ENCODE assay signal across 8 mouse cellular contexts in genomic region chr10:43479436-43480157, GRCm38 (mm10). TPM values are rescaled to one million over a fixed set of nuclear protein-coding genes. Genes with fewer than 3 reads are reported as not detected.
DNase-seq lines count a peak whose midpoint lies in the region; ATAC-seq lines count a peak whose summit lies in the region.

No protein-coding gene starts in this region.

- peak; percentile 95 for ATAC-seq in erythroid progenitor cell, adult 5-6 weeks (replicated peaks; ENCODE audit: low FRiP score, poor library complexity, severe bottlenecking)
- ATAC-seq in heart, embryonic 14.5 days (ENCODE audit: insufficient number of reproducible peaks, insufficient read depth, low FRiP score, low read depth) = peak; percentile 81
- ATAC-seq in liver, embryonic 15.5 days (ENCODE audit: insufficient read depth) = peak; percentile 87
- ATAC-seq in neural tube, embryonic 11.5 days (ENCODE audit: insufficient read depth, low FRiP score, low TSS enrichment) = peak; percentile 71
- ATAC-seq in stomach, embryonic 16.5 days (ENCODE audit: insufficient read depth, low FRiP score) = peak; percentile 90

- H3K4me3 ChIP-seq in brown adipose tissue, adult 24 weeks (ENCODE audit: insufficient read depth, low read depth, low read length) = peak overlapping the region; percentile 93
- H3K4me3 ChIP-seq in heart, embryonic 14.5 days (ENCODE audit: control insufficient read depth in 1 of 2, insufficient read depth in 1 of 2, low read depth in 1 of 2, low read length in 2 of 2) = peak overlapping the region; percentile 89 to 90
- peak overlapping the region; percentile 83 for H3K4me3 ChIP-seq in liver, embryonic 15.5 days (replicated peaks)
- H3K4me3 ChIP-seq in neural tube, embryonic 11.5 days (ENCODE audit: low read depth, low read length) = peak overlapping the region; percentile 91
- peak overlapping the region; percentile 70 for H3K4me3 ChIP-seq in stomach, embryonic 16.5 days (replicated peaks; ENCODE audit: low read length)

- H3K9me3 ChIP-seq in heart, embryonic 14.5 days (ENCODE audit: control insufficient read depth, low read length) = no peaks in the 10 kb centered on the region
- no peaks in the 10 kb centered on the region for H3K9me3 ChIP-seq in liver, embryonic 15.5 days (replicated peaks)
- H3K9me3 ChIP-seq in neural tube, embryonic 11.5 days (ENCODE audit: control insufficient read depth, low read length) = no peaks in the 10 kb centered on the region
- H3K9me3 ChIP-seq in stomach, embryonic 16.5 days (replicated peaks; ENCODE audit: control insufficient read depth, low read length) = no peaks in the 10 kb centered on the region

- WGBS in heart, embryonic 14.5 days = under 1% methylated on average over 59 of the region's 103 CpGs
- 0% methylated on average over 99 of the region's 103 CpGs for WGBS in liver, embryonic 15.5 days (ENCODE audit: insufficient replicate concordance)
- under 1% methylated on average over 66 of the region's 103 CpGs for WGBS in neural tube, embryonic 11.5 days
- under 1% methylated on average over 84 of the region's 103 CpGs for WGBS in stomach, embryonic 16.5 days

- no peaks in the 10 kb centered on the region for H3K27me3 ChIP-seq in heart, embryonic 14.5 days (ENCODE audit: control insufficient read depth, insufficient read depth, low read length)
- peaks cover 19% of the 10 kb centered on the region for H3K27me3 ChIP-seq in liver, embryonic 15.5 days
- no peaks in the 10 kb centered on the region for H3K27me3 ChIP-seq in neural tube, embryonic 11.5 days (ENCODE audit: control insufficient read depth, insufficient read depth, low read length)
- H3K27me3 ChIP-seq in stomach, embryonic 16.5 days (ENCODE audit: control insufficient read depth, insufficient read depth, low read length) = no peaks in the 10 kb centered on the region

- peaks cover 12% of the 10 kb centered on the region for H3K4me1 ChIP-seq in brown adipose tissue, adult 24 weeks (ENCODE audit: control insufficient read depth, insufficient read depth, insufficient read length, low read length)
- peaks cover 11 to 30% of the 10 kb centered on the region in 2 experiments; a peak in 3 of 4 replicates for H3K4me1 ChIP-seq in heart, embryonic 14.5 days (ENCODE audit: control insufficient read depth in 2 of 2, insufficient read depth in 2 of 2, low read length in 2 of 2)
- H3K4me1 ChIP-seq in liver, embryonic 15.5 days (replicated peaks) = peaks cover 61% of the 10 kb centered on the region
- peaks cover 8% of the 10 kb centered on the region for H3K4me1 ChIP-seq in neural tube, embryonic 11.5 days (ENCODE audit: control insufficient read depth, insufficient read depth, low read length)
- H3K4me1 ChIP-seq in stomach, embryonic 16.5 days (ENCODE audit: control insufficient read depth, insufficient read depth, low read length) = peaks cover 21% of the 10 kb centered on the region

- H3K9ac ChIP-seq in heart, embryonic 14.5 days (ENCODE audit: low read length) = peak overlapping the region; percentile 95
- H3K9ac ChIP-seq in liver, embryonic 15.5 days = peak overlapping the region; percentile 81
- peak overlapping the region; percentile 99 for H3K9ac ChIP-seq in neural tube, embryonic 11.5 days (ENCODE audit: low read length)
- H3K9ac ChIP-seq in stomach, embryonic 16.5 days (ENCODE audit: low read length) = peak overlapping the region; percentile 94

- peak overlapping the region; percentile 74 for H3K27ac ChIP-seq in brown adipose tissue, adult 24 weeks (replicated peaks; ENCODE audit: low read depth, low read length)
- H3K27ac ChIP-seq in heart, embryonic 14.5 days (replicated peaks in 1 of 2; ENCODE audit: control insufficient read depth in 1 of 2, insufficient read depth in 1 of 2, low read depth in 2 of 2, low read length in 2 of 2) = peak overlapping the region; percentile 84 to 98
- H3K27ac ChIP-seq in liver, embryonic 15.5 days (replicated peaks) = peak overlapping the region; percentile 90
- H3K27ac ChIP-seq in neural tube, embryonic 11.5 days (ENCODE audit: low read depth, low read length) = peak overlapping the region; percentile 98
- peak overlapping the region; percentile 96 for H3K27ac ChIP-seq in stomach, embryonic 16.5 days (ENCODE audit: low read length)

- no peaks in the 10 kb centered on the region for H3K36me3 ChIP-seq in heart, embryonic 14.5 days (ENCODE audit: control insufficient read depth, insufficient read depth, low read length)
- H3K36me3 ChIP-seq in liver, embryonic 15.5 days (replicated peaks) = no peaks in the 10 kb centered on the region
- H3K36me3 ChIP-seq in neural tube, embryonic 11.5 days (ENCODE audit: control insufficient read depth, insufficient read depth, low read length) = no peaks in the 10 kb centered on the region
- H3K36me3 ChIP-seq in stomach, embryonic 16.5 days (ENCODE audit: control insufficient read depth, insufficient read depth, low read length) = no peaks in the 10 kb centered on the region

- H3K4me2 ChIP-seq in heart, embryonic 14.5 days (ENCODE audit: low read length) = peak overlapping the region; percentile 96
- peak overlapping the region; percentile 98 for H3K4me2 ChIP-seq in liver, embryonic 15.5 days
- H3K4me2 ChIP-seq in neural tube, embryonic 11.5 days (ENCODE audit: low read depth) = peak overlapping the region; percentile 93
- H3K4me2 ChIP-seq in stomach, embryonic 16.5 days (ENCODE audit: low read depth, low read length) = peak overlapping the region; percentile 76

- DNase-seq in CD4-positive, CD25-positive, alpha-beta regulatory T cell, adult 2 months (ENCODE audit: low read depth, low spot score) = peak; percentile 93
- DNase-seq in kidney, postnatal 14 days = peak; percentile 93
- peak; percentile 89 for DNase-seq in neural tube, embryonic 11.5 days (ENCODE audit: low spot score)

RNA-seq across cellular contexts. Expression of gene Bend3, which starts 1.0 kb away (rescaled TPM):
- 1.0 and 2.6 TPM in 2 replicates for polyA plus RNA-seq in brown adipose tissue, adult 24 weeks (2012; ENCODE audit: insufficient read depth, insufficient read length, missing spikeins)
- 0.42 and 5.4 TPM in 2 replicates for total RNA-seq in erythroid progenitor cell, adult 5-6 weeks (2015; ENCODE audit: low replicate concordance)
- total RNA-seq in erythroid progenitor cell, adult 5-6 weeks (2017; ENCODE audit: low replicate concordance) = 0.13 and 2.6 TPM in 2 replicates
- polyA plus RNA-seq in heart, embryonic 14.5 days (2014; fragmentation: Nextera tagmentation; extraction: Ambion mirVana) = 4.6 and 5.6 TPM in 2 replicates
- polyA plus RNA-seq in liver, embryonic 15.5 days (2015; fragmentation: Nextera tagmentation; extraction: Ambion mirVana) = 1.0 TPM in 2 replicates
- 8.0 and 8.3 TPM in 2 replicates for polyA plus RNA-seq in neural tube, embryonic 11.5 days (2014; fragmentation: Nextera tagmentation; extraction: Ambion mirVana)
- polyA plus RNA-seq in stomach, embryonic 16.5 days (2015; fragmentation: Nextera tagmentation; extraction: Ambion mirVana) = 1.8 and 2.5 TPM in 2 replicates

RNA-seq across cellular contexts. Expression of gene Gm9803, which starts 44.3 kb away (rescaled TPM):
- 126 and 149 TPM in 2 replicates for polyA plus RNA-seq in brown adipose tissue, adult 24 weeks (2012; ENCODE audit: insufficient read depth, insufficient read length, missing spikeins)
- total RNA-seq in erythroid progenitor cell, adult 5-6 weeks (2015; ENCODE audit: low replicate concordance) = 41.8 TPM in 1 of 2 replicates, not detected in the other
- total RNA-seq in erythroid progenitor cell, adult 5-6 weeks (2017; ENCODE audit: low replicate concordance) = not detected in 2 replicates
- polyA plus RNA-seq in heart, embryonic 14.5 days (2014; fragmentation: Nextera tagmentation; extraction: Ambion mirVana) = 16.6 and 19.3 TPM in 2 replicates
- 6.6 and 10.5 TPM in 2 replicates for polyA plus RNA-seq in liver, embryonic 15.5 days (2015; fragmentation: Nextera tagmentation; extraction: Ambion mirVana)
- polyA plus RNA-seq in neural tube, embryonic 11.5 days (2014; fragmentation: Nextera tagmentation; extraction: Ambion mirVana) = 12.9 and 13.7 TPM in 2 replicates
- polyA plus RNA-seq in stomach, embryonic 16.5 days (2015; fragmentation: Nextera tagmentation; extraction: Ambion mirVana) = 10.0 and 25.9 TPM in 2 replicates

Comparison
In these comparisons a context has a peak if more than half of its experiments do, and no peak if none do; other contexts are left out.
1. Peak in every context shown above with its lines: DNase-seq, ATAC-seq, H3K4me3 ChIP-seq and H3K27ac ChIP-seq.